Mouse (Mus musculus): ENCODE measurements at regions not wholly inside any gene's neighbourhood (a gene's known extent, or its start where the extent isn't known, plus 50 kb on each side); places are given as distances from the start of the nearest gene placed in this dataset.

GRCm38 (mm10) chr3:61064720-61065119, 62.1 kb downstream of the P2ry1 start:
- no peak for DNase-seq (ENCODE audit: extremely low spot score in 1 of 2, low spot score in 1 of 2)

GRCm38 (mm10) chr3:61067067-61067466, 64.5 kb downstream of the P2ry1 start:
- DNase-seq (ENCODE audit: extremely low spot score in 1 of 2, low spot score in 1 of 2): no peak

- no peak for DNase-seq (ENCODE audit: extremely low spot score in 1 of 2, low spot score in 1 of 2)
Observed at GRCm38 (mm10) chr3:61068229-61068628, 65.6 kb downstream of the P2ry1 start.

GRCm38 (mm10) chr3:61071041-61071440, 68.4 kb downstream of the P2ry1 start:
- DNase-seq (ENCODE audit: extremely low spot score in 1 of 2, low spot score in 1 of 2): no peak

- peak in 1 of 2 experiments; percentile 8 for DNase-seq (ENCODE audit: extremely low spot score in 1 of 2, low spot score in 1 of 2)
Observed at GRCm38 (mm10) chr3:61072330-61072729, 69.7 kb downstream of the P2ry1 start.

- DNase-seq (ENCODE audit: extremely low spot score in 1 of 2, low spot score in 1 of 2): no peak
Observed at GRCm38 (mm10) chr3:61073103-61073502, 70.5 kb downstream of the P2ry1 start.

- no peak for DNase-seq (ENCODE audit: extremely low spot score in 1 of 2, low spot score in 1 of 2)
Observed at GRCm38 (mm10) chr3:61073806-61074205, 71.2 kb downstream of the P2ry1 start.

- no peak for DNase-seq (ENCODE audit: extremely low spot score in 1 of 2, low spot score in 1 of 2)
Observed at GRCm38 (mm10) chr3:61075839-61076238, 73.2 kb downstream of the P2ry1 start.

GRCm38 (mm10) chr3:61089931-61090330, 87.3 kb downstream of the P2ry1 start:
- no peak for DNase-seq (ENCODE audit: extremely low spot score in 1 of 2, low spot score in 1 of 2)

- no peak for DNase-seq (ENCODE audit: extremely low spot score in 1 of 2, low spot score in 1 of 2)
Observed at GRCm38 (mm10) chr3:61092031-61092430, 89.4 kb downstream of the P2ry1 start.

GRCm38 (mm10) chr3:61116364-61116763, 113.8 kb downstream of the P2ry1 start:
- no peak for DNase-seq (ENCODE audit: extremely low spot score in 1 of 2, low spot score in 1 of 2)

- no peak for DNase-seq (ENCODE audit: extremely low spot score in 1 of 2, low spot score in 1 of 2)
Observed at GRCm38 (mm10) chr3:61133096-61133495, 130.5 kb downstream of the P2ry1 start.

- no peak for DNase-seq (ENCODE audit: extremely low spot score in 1 of 2, low spot score in 1 of 2)
Observed at GRCm38 (mm10) chr3:61154087-61154486, 151.5 kb downstream of the P2ry1 start.

- DNase-seq (ENCODE audit: extremely low spot score in 1 of 2, low spot score in 1 of 2): no peak
Observed at GRCm38 (mm10) chr3:61159811-61160210, 157.2 kb downstream of the P2ry1 start.

- no peak for DNase-seq (ENCODE audit: extremely low spot score in 1 of 2, low spot score in 1 of 2)
Observed at GRCm38 (mm10) chr3:61161384-61161783, 158.8 kb downstream of the P2ry1 start.

GRCm38 (mm10) chr3:61185789-61186188, 175.6 kb upstream of the Rap2b start:
- peak in 1 of 2 experiments; percentile 30 for DNase-seq (ENCODE audit: extremely low spot score in 1 of 2, low spot score in 1 of 2)

- DNase-seq (ENCODE audit: extremely low spot score in 1 of 2, low spot score in 1 of 2): no peak
Observed at GRCm38 (mm10) chr3:61188662-61189061, 172.8 kb upstream of the Rap2b start.

- no peak for DNase-seq (ENCODE audit: extremely low spot score in 1 of 2, low spot score in 1 of 2)
Observed at GRCm38 (mm10) chr3:61216562-61216961, 144.9 kb upstream of the Rap2b start.

- DNase-seq (ENCODE audit: extremely low spot score in 1 of 2, low spot score in 1 of 2): no peak
Observed at GRCm38 (mm10) chr3:61224505-61224904, 136.9 kb upstream of the Rap2b start.

- DNase-seq (ENCODE audit: extremely low spot score in 1 of 2, low spot score in 1 of 2): no peak
Observed at GRCm38 (mm10) chr3:61225054-61225453, 136.4 kb upstream of the Rap2b start.

GRCm38 (mm10) chr3:61241380-61241779, 120.1 kb upstream of the Rap2b start:
- DNase-seq (ENCODE audit: extremely low spot score in 1 of 2, low spot score in 1 of 2): no peak

GRCm38 (mm10) chr3:61243876-61244527, 117.4 kb upstream of the Rap2b start:
- DNase-seq (ENCODE audit: extremely low spot score in 1 of 2, low spot score in 1 of 2): peak in 1 of 2 experiments; percentile 83

GRCm38 (mm10) chr3:61246429-61246828, 115.0 kb upstream of the Rap2b start:
- DNase-seq (ENCODE audit: extremely low spot score in 1 of 2, low spot score in 1 of 2): no peak

Data from frontal cortex, adult 2 months (tissue).